Mouse (Mus musculus) cerebellum, postnatal 4 days (tissue): ENCODE results near the gene Ripply3.

ENCODE experiments used
- DNase-seq, 2 experiments: peaks; one replicate each; pipeline ENCODE4 v3.0.0; 2022; ENCODE audit warnings: low spot score in 2 of 2, mixed read lengths in 1 of 2

Gene Ripply3

DNA sequence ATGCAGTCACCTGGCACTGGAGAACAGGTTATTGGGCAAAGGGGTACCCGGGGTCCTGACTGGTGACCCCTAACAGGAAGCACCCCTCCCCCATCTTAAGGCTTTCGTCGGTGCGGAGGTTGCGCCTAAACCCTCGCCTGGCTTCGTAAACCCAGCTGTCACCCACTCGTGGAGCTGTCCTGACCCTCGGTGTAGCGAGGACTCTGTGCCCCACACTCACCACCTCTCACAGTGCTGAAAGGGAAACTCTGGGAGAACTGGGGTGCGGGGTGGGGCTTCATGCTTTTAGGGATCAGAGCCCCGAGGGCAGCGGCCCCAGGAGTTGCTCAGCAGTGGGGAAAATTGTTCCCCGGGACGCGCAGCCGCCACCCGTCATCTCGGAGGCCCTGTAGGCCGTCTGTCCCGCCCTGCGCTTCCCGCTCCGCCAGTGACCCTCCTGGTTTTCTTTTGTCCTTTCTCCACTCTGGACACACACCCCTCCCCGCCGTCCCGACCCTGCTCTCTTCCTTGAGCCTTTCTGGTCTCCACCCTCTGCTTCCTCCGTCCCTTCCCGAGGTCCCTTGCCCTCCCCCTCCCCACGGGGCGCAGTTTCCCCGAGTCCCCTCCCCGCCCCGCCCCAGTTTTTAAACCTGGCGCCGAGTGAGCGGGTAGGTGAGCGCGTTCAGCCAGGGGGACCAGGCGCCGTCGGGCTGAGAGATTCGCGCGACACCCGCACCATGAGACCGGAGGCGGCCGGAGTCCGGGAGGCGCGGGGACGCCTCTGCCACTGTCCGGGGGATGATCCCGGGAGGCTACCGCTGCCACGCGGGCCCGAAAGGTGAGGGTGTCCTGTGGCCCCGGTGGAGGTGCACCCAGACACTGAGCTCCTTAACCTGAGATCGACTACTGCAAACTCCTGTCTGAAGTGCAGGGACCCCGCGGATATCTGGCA, at the start of gene Ripply3:
TSS of gene Ripply3 (plus strand) at position 640 of the 931 bp plus-strand sequence.
- DNase-seq: no peak

DNA sequence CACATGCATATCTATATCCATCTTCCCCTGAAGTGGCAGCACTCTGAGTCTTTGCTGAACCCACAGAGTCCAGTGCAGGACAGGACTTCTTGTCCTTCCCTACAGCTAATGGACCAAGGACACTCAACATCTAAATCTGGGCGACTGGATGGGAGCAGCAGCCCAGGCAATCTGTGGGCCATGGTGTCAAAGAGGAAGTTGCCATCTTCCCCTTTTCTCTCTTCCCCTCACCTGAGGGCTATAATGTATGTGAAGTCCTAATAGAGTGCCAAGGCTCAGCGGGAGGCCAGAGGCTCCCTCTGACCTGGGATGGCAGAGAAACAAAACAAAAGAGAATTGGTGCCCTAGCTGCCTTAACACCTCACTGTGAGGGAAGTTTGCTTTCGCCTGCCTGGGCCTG, 44.2 kb upstream of the Ripply3 start:
- no peak for DNase-seq

DNA sequence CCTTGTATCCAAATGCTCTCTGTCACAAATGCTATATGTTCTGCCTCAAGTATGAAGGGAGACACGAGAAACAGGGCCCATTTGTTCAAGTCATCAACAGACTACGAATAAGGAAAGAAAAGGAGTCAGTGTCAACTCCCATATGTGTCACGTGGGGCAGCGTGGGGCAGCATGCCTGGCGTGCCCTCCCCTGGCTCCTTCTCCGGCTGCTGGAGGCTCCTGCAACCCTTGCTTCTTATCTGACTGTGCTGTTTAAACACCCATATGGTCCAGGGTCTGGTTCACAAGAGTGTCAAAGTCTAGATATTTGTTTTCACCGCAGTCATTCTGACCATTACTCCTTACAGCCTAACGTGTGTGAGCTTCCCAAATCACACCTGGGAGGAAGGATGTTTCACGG, 40.4 kb upstream of the Ripply3 start:
- DNase-seq: no peak

DNA sequence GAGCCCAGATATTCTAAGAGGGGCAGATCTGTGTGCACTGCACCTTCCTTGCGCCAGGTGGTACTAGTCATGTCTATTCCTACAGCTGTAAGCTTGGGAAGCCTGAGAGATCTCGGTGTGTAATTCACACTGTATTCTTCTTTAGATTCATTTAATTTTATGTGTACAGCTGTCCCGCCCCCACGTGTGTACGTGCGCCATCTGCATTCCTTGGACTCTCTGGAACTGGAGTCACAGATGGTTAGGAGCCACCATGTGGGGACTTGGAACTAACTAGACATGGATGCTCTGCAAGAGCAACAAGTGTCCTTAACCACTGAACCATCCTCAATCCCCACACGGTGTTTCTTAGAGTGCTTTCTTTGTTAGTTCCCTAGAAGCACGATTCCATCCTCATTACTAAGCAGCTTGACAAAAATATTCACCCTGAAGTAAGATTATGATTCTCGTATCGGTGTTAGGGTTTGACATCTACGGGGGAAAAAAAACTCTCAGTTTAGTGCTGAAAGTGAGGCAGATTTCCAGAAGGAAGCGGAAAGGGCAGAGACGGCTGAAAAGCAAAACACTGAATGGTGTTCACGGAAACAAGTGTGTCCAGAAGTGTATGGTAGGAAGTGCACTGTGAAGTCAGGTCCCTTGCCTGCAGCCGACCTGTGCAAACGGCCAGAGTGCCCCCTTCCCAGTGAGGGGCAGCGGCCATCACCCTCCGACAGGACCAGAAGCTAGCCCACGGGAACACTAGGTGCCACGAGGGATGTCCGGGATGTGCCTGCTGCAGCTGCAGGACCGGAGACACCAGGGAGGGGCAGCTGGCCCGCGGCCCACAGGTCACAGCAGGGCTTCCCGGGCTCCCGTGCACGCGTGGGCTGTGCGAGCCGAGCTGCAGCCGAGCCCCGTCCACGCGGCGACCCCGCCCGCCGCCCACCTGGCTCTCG, 38.8 kb upstream of the Ripply3 start:
- peak in 1 of 2 experiments; percentile 32 for DNase-seq

DNA sequence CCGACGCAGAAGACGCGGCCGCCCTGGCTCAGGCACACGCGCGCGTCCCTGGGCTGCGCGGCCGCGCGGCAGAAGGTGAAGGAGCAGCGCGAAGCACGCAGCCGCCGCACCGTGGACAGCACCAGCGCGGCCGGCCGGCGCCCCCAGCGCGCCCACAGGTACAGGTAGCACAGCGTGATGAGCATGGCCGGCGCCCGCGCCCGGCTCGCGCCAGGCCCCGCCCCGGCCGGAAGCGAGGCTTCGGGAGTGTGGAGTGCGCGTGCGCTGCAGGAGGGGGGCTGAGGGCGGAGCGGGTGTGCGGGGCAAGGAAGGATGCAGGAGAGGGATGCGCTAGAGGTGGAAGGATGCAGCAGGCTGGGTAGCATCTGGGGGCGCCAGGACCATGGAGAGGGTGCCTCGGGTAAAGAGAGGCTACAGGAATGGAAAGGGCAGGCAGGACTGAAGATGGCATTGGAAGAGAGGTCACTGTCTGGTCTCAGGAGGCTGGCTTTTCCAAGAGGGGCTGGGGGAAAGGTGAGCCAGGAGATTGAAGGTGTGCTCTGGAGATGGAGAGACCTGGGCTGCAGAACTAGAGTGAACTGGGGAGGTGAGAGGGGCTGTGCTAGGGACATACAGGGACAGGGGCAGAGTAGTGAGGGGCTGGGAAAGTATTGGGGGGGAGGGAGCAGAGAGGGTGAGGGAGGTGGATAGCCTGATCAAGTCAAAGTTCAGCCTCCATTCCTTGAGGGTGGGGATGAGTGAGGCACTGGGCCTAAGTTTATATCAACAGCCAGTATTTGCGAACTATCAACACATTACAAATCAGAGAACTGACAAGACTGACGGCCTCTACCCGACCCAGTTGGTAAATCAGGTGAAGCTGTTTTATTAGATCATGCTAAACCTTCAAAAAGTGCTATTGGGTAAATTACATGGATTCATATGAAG, 37.9 kb upstream of the Ripply3 start:
- peak; percentile 64 to 76 for DNase-seq

DNA sequence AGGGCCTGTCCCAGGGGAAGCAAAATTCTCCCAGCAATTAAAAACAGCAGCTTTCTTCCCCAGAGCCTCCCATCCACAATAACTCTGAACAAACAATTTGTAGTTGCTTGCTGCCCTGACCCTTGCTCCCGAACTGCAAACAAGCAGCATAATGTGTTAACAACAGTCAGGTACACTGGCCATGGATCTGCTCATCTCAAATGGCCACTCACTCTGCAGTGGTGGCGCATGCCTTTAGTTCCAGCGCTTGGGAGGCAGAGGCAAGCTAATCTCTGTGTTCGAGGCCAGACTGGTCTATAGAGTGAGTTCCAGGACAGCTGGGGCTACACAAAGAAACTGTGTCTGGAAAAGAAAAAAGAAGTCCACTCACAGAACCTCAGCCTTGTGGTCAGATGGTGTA, 37.1 kb upstream of the Ripply3 start:
- no peak for DNase-seq

DNA sequence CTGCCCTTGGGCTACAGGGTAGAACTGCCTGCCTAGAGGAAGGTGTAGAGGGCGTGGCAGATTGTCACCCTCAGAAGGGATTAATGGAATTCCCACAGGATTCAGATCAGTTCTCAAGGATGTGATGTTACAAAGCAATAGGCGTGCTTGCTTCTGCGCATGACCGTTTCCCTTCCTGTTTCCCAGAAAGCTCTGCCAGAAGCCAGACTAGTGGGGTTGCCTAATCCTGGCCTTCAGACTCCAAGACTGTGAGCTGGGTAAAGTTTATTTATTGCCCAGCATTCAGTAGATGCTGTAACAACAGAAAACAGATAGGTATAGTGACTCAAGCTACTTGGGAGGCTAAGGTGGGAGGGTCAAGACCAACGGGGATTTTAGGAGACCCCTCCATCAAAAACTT, 30.1 kb upstream of the Ripply3 start:
- DNase-seq: no peak

DNA sequence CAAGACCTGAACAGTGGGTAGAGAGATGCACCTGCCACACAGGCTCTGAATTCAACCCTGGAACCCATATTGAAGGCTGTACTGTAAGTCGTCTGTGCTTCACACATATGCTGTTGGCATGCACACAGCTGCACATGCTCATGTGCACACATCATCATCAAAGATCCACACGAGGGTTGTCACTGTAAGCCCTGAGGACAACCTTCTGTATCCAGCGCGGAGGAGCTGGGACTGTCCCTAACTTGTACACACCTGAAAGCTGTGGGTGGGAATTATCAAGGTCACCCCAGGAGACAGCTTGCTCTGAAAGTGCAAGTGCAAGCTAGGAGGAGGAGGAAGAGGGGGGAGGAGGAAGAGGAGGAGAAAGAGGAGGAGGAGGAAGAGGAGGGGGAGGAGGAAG, 29.0 kb upstream of the Ripply3 start:
- no peak for DNase-seq

DNA sequence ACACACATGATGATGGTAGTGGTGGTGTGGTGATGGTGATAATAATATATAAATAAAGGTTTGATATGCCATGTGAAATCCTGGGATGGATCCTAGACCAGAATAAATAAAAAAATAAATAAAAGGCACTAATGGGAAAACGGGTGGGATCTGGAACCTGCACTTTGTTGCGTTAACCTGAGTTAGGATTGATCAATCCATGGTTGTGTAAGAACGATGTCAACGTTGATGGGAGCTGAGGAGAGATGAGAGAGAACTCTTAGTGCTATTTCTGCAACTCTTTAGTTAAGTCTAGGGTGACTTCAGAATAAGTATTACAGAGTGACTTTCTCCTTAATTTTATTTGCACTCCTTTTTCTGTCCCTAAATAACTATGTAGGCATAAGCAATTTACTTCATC, 27.0 kb upstream of the Ripply3 start:
- no peak for DNase-seq

DNA sequence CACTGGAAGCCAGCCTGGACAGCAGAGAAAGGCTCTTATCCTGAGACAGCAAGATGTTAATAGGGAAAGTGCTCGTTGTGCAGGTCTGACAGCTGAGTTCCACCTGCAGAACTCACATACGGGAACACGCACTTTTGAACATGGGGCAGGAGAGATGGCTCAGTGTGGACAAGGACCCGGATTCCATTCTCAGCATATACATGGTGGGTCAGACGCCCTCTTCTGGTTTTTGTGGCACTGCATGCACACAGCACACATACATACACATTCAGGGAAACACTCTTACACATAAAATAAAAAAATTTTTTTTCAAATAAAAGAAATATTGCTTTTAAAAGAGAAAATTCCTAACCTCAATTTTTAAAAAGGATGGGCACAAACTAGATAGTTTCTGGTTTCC, 26.5 kb upstream of the Ripply3 start:
- no peak for DNase-seq

DNA sequence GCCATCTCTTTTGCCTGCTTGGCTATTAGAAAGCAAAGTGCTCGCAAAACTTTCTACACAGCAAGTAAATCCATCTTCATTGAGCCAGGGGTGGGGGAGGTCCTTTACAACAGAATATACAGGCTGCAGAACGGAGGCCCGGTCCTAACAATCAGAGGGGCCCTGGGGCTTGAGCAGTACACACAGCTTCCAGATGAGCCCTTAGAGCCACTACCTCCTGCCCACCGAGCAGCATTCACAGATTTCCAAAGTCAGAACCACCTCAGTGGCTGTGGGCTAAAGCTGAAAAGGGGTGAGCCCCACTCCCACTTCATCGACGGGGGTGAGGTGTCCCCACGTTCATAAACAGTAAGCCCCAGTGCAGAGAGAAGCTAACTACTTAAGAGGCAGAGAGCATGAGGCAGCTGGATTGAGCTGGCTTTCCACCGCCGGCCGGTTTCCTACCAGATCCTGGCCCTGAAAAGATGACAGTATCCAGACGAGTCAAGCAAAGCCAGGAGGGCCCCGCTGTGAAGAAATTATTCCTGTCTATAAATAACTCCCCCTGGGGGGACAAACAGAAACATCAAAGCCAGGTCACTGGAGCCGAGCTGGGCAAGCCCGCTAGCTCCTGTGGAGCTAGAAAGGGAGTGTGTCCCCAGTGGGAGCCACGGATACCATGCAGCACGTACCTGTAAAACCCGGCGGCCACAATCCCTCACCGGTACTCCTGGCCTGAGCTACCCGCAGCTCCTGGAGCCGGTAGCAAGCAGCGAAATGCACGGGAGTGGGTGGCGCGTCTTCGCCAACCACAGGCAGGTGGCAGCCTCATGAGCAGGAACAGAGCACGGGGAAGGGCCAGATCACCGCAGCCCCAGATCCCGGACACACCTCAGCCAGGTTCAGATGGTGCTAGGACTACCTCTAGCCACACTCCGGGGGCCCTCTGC, 25.7 kb upstream of the Ripply3 start:
- DNase-seq: peak in 1 of 2 experiments; percentile 33

DNA sequence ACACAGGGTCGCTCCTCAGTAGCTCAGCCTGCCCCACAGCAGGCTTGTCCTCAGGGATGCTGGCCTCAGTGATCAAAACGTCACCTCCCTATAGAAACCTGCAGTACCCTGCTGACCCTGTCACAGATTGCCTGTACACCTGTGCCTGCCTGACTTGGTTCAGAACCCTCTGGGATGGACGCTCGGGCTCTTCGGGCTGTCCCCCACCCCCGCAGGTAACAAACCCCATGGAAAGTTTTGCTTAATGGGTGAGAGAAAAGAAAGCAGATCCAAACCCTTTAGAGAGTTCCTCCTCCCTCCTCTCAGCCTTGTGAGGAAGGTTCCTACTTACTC, 25.1 kb upstream of the Ripply3 start:
- no peak for DNase-seq

DNA sequence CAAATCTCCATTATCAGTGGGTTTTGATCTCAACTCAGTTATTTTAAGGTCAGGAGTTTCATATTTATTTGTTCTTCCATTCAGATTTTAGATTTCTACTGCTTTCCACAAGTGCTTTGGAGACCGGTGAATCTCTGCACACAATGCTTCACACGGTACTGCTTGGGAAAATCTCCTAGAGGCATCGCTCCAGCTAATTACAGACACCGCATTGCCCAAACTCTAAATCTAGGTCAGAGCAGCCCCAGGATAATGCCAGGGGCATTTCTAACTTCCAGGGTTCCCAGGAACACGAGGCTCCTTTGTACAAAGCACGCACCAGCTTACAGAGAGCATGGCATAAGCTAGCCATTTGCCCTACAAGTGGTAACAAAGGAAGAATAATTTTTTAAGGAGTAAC, 20.7 kb upstream of the Ripply3 start:
- DNase-seq: no peak

DNA sequence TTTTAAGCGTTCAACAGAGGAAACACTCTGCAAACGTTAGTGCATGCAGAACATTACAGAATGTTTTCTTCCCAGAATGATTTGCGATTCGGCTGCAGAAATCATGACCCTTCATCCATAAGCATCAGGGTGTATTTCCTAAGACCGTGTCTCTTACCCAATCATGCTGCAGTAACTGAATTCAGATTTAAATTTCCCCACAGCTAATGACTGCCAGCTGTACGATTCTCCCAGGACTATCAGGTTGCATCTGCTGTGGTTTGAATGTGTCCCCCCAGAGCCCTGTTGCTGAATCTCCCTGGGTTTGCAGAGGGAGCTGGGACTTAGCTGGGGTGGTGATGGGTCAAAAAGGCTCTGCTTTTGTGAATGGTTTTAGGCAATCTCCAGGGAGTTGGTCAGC, 20.3 kb upstream of the Ripply3 start:
- DNase-seq: no peak

DNA sequence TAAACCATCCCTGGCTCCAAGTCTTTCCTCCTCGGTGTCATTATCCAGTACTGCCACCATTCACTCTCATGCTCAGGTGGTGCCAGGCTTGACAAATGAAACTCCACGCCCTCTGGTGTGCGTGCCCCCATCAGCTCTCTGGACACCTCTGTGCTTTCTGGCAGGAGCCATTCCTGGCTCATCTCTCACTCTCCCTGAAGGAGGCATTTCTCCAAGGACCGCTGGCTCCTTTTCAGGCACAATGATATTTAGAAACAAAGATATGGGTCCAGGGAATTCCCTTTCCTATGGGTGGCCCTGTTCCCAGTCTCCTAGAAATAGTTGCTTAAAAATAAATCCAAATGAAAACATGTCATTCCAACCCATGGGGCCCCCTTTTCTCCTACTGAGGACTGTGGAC, 19.2 kb upstream of the Ripply3 start:
- DNase-seq: no peak

DNA sequence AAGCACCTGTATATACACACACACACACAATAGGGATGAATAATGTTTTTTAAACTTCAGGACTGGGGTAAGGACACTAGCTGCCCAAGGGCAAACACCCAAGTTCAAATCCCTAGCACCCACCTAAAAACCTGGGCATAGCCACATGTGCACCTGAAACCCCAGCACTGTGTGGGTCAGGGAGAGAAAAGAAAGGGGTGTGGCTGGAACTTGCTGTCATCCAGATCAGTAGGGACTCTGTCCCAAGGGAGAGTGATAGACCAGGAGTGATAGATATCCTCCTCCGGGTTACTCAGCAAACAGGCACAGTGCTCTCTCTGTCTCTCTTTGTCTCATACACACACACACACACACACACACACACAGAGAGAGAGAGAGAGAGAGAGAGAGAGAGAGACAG, 16.8 kb upstream of the Ripply3 start:
- DNase-seq: no peak

DNA sequence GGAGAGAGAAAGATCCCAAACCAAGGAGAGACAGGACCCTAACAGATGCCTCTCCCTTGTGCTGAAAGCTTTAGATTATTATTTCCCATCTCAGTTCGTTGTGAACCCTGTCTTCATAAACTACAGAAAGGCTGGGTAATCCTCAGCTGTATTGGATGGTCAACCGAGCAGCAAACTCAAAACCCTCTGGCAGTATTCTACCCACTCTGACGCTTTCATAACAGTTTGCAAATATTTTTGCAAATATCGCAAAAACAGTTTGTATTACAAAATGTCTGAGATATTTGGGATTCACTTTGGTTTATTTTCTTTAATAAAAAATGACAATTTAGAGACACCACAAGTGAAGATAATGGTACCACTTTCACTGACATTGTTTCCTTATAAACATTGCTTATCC, 16.3 kb upstream of the Ripply3 start:
- DNase-seq: no peak

DNA sequence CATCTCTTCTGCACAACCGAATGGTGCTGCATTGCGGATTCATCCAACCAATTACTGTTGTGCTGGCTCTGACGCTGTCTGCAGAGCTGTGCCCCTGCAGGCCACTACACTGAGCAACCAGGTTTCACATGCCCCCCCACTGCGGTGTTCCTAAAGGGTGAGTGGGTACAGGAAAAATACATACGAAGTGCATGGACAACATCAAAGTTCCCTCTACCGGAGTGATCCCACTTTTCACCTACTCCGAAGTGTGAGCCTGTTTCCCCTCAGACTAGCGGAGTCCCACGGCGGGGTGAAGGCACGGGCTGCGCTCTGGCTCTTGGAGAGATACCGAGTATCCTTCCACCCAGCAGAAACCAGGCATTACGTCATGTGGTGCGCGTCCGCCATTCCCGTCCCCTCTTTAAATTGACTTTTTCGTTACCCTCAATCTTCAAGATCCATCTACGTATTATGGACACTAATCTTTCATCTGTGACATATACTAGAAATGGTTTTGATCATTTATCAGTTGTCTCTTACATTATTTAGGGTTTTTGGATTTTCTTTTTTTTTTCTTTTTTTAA, 15.5 kb upstream of the Ripply3 start:
- DNase-seq: peak; percentile 55 to 77

DNA sequence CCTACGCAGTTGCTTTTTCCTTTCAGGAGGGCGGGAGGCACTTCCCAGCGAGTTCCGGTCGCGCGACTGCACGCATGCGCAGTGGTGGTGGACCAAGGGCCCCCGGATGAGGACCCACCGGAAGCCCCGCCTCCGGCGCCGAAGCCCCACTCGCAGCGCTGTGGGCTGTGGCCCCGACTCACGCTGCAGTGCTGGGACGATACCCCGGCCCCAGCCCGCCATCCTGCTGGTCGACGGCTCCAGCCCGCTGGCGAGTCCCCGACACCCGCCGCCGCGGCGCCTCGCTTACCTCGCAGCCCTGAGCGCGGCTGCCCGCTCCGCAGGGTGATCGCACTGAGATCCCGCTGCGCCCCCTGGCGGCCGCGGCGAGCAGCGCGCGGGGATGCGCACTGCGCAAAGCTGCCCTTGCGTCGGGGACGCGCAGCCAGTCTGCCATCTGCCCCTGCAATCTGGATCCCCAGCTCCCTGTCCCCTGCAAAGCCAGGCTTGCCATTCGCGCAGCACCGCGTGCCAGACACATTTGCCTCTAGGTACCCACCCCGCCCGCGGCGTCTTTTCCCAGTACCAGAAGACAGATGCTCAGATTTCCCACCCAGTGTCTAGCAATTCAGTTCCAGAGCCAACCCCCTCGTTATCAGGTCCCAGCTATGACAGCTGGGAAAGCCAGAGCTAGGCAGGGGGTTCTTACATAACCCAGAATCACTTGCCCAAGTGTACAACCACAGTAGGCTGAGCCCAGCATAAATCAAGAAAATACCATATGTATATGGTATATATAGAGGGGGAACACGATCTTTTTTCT, 14.8 kb upstream of the Ripply3 start, which contains the start of gene Hlcs:
TSS of gene Hlcs (minus strand) at position 343 of the 802 bp plus-strand sequence.
- peak; percentile 98 for DNase-seq
